Comparison of ENCODE assay signal across 8 mouse cellular contexts in genomic region chr11:97619391-97619795, GRCm38 (mm10). TPM values are rescaled to one million over a fixed set of nuclear protein-coding genes. Genes with fewer than 3 reads are reported as not detected.
A peak's percentile ranks its signal among the peaks of the same experiment; 100 is the strongest.
DNase-seq lines count a peak whose midpoint lies in the region; ATAC-seq and TF ChIP-seq lines count a peak whose summit lies in the region.

No protein-coding gene starts in this region.

- no peaks in the 10 kb centered on the region for H3K9me3 ChIP-seq in kidney, embryonic 16.5 days (ENCODE audit: low read length)

- H3K9ac ChIP-seq in kidney, embryonic 16.5 days (replicated peaks; ENCODE audit: low read length), result no peak overlapping the region

- peak; percentile 89 for DNase-seq in kidney, adult 18-20 months
- peak; percentile 61 for DNase-seq in Muller cell, postnatal 12 days (ENCODE audit: inconsistent ontology term)
- peak; percentile 72 for DNase-seq in cerebellum, adult 8-10 months
- DNase-seq in gastrocnemius, postnatal 14 days, result peak; percentile 64
- DNase-seq in layer of hippocampus, adult 9-11 months, result peak; percentile 84
- DNase-seq in spleen, adult 12 weeks (ENCODE audit: low spot score), result no peak

- H3K4me2 ChIP-seq in kidney, embryonic 16.5 days (replicated peaks; ENCODE audit: low read depth, low read length), result no peak overlapping the region

- H3K4me1 ChIP-seq in kidney, embryonic 16.5 days (ENCODE audit: insufficient read depth, low read length), result no peaks in the 10 kb centered on the region
- H3K4me1 ChIP-seq in olfactory bulb, adult 2 months (ENCODE audit: control insufficient read depth, insufficient read depth, low read length), result peaks cover 11% of the 10 kb centered on the region

- WGBS in kidney, embryonic 16.5 days, result 42% methylated on average over 5 of the region's 5 CpGs
- 29% methylated on average over 5 of the region's 5 CpGs for WGBS in olfactory bulb, adult 2 months

- peak; percentile 53; the same call in 1 of the 2 replicates for TF ChIP-seq CTCF in olfactory bulb, adult 2 months (IDR thresholded peaks at IDR 0.05; ENCODE audit: insufficient read depth, low read depth, low read length)

- peaks cover 18% of the 10 kb centered on the region for H3K27me3 ChIP-seq in kidney, embryonic 16.5 days (ENCODE audit: insufficient read depth, low read length)

- H3K4me3 ChIP-seq in kidney, embryonic 16.5 days (ENCODE audit: low read length), result no peak overlapping the region
- H3K4me3 ChIP-seq in olfactory bulb, adult 2 months (ENCODE audit: insufficient read depth, low read depth, low read length), result no peak overlapping the region

- no peak for ATAC-seq in kidney, embryonic 16.5 days (ENCODE audit: low FRiP score, low TSS enrichment)

- intact Hi-C loops in gastrocnemius, postnatal 14 days (cut with DNase I; ENCODE audit: low total_unique reads), result loop anchor here (5.0 kb wide), 3 partner anchors 42 to 127 kb away; partner anchors contain the start of gene Srcin1

- H3K27ac ChIP-seq in kidney, embryonic 16.5 days (ENCODE audit: low read length), result no peak overlapping the region
- no peak overlapping the region for H3K27ac ChIP-seq in olfactory bulb, adult 2 months (ENCODE audit: insufficient read depth, low read depth, low read length)

- no peak for TF ChIP-seq POLR2A in olfactory bulb, adult 2 months (IDR thresholded peaks at IDR 0.05; ENCODE audit: insufficient read depth, low read depth, low read length)

- H3K36me3 ChIP-seq in kidney, embryonic 16.5 days (ENCODE audit: insufficient read depth, low read length), result no peaks in the 10 kb centered on the region

RNA-seq across cellular contexts. Expression of gene Epop, which starts 10.1 kb away (rescaled TPM):
- 2.3 and 2.5 TPM in 2 replicates for polyA plus RNA-seq in kidney, embryonic 16.5 days (2015; fragmentation: Nextera tagmentation; extraction: Ambion mirVana)
- 1 to 10 TPM in 1 of 2 experiments, under 1 TPM in 1; 0.60 to 1.3 TPM for total RNA-seq in gastrocnemius, postnatal 14 days (2021)
- not detected in 2 replicates for polyA plus RNA-seq in olfactory bulb, adult 2 months (2012; ENCODE audit: insufficient read depth, insufficient read length, low replicate concordance, missing spikeins)

RNA-seq across cellular contexts. Expression of gene Srcin1, which starts 43.4 kb away (rescaled TPM):
- 1.0 and 1.1 TPM in 2 replicates for polyA plus RNA-seq in kidney, embryonic 16.5 days (2015; fragmentation: Nextera tagmentation; extraction: Ambion mirVana)
- total RNA-seq in gastrocnemius, postnatal 14 days (2021), result under 1 TPM; 0.51 to 0.64 TPM
- polyA plus RNA-seq in olfactory bulb, adult 2 months (2012; ENCODE audit: insufficient read depth, insufficient read length, low replicate concordance, missing spikeins), result not detected in 2 replicates

RNA-seq across cellular contexts. Expression of gene Mllt6, which starts 43.8 kb away (rescaled TPM):
- polyA plus RNA-seq in kidney, embryonic 16.5 days (2015; fragmentation: Nextera tagmentation; extraction: Ambion mirVana), result 4.1 and 5.5 TPM in 2 replicates
- total RNA-seq in gastrocnemius, postnatal 14 days (2021), result 10 to 100 TPM; 26.2 to 27.4 TPM
- polyA plus RNA-seq in olfactory bulb, adult 2 months (2012; ENCODE audit: insufficient read depth, insufficient read length, low replicate concordance, missing spikeins), result 69.4 and 106 TPM in 2 replicates

Comparison
In these comparisons a context has a peak if more than half of its experiments do, and no peak if none do; other contexts are left out.
1. RNA of gene Mllt6, which starts 43.8 kb away (polyA plus RNA-seq): 69.4 to 106 TPM in olfactory bulb, adult 2 months; 4.1 to 5.5 TPM in kidney, embryonic 16.5 days; every median in the first group is over 10 times any median in the second.